Mouse (Mus musculus) ES-E14 (cell line): ENCODE measurements at regions not wholly inside any gene's neighbourhood (a gene's known extent, or its start where the extent isn't known, plus 50 kb on each side); places are given as distances from the start of the nearest gene placed in this dataset.
A peak's percentile ranks its signal among the peaks of the same experiment; 100 is the strongest.
"Not testable (repeated sequence)": the region's sequence is repeated elsewhere in the genome, so short reads cannot be mapped to it uniquely, and the experiment has no call there.

ENCODE experiments used
- DNase-seq: peaks from one replicate; pipeline ENCODE4 v3.0.0-alpha.2; 2013; ENCODE audit warnings: low read depth, low spot score
- H3K27ac ChIP-seq: 2 replicates; pipeline ENCODE4 v1.5.1; 2012; ENCODE audit warnings: low read depth, mild to moderate bottlenecking, low read length, moderate library complexity, mixed read lengths; ENCODE audit not compliant: poor library complexity, insufficient read depth, severe bottlenecking
- H3K36me3 ChIP-seq: 2 replicates; pipeline ENCODE4 v1.6.1; 2012; ENCODE audit warnings: mild to moderate bottlenecking, low read length, moderate library complexity, mixed read lengths; ENCODE audit not compliant: control insufficient read depth, poor library complexity, insufficient read depth, severe bottlenecking
- H3K4me1 ChIP-seq, 2 experiments: fragments of 150-350 bp in 1 of 2; sonication (generic) in 1 of 2; 2 replicates each; pipeline ENCODE4 v1.6.1; 2012; ENCODE audit warnings: low read length in 2 of 2, mild to moderate bottlenecking in 1 of 2, mixed read lengths in 1 of 2; ENCODE audit not compliant: control insufficient read depth in 2 of 2, insufficient read depth in 2 of 2, poor library complexity in 1 of 2
- H3K4me3 ChIP-seq, 2 experiments: fragments of 150-350 bp in 1 of 2; sonication (generic) in 1 of 2; 2 replicates each; pipeline ENCODE4 v1.5.1; 2012; ENCODE audit warnings: low read length in 2 of 2, low read depth in 1 of 2, mild to moderate bottlenecking in 1 of 2, mixed read lengths in 1 of 2; ENCODE audit not compliant: insufficient read depth in 1 of 2, poor library complexity in 1 of 2, severe bottlenecking in 1 of 2
- H3K9ac ChIP-seq: 2 replicates; pipeline ENCODE4 v1.6.1; 2012; ENCODE audit warnings: low read depth, mild to moderate bottlenecking, low read length, mixed read lengths; ENCODE audit not compliant: poor library complexity, insufficient read depth, severe bottlenecking
- H3K9me3 ChIP-seq: fragments of 150-350 bp; sonication (generic); 2 replicates; pipeline ENCODE4 v1.6.1; 2012; ENCODE audit warnings: low read depth, mild to moderate bottlenecking, low read length; ENCODE audit not compliant: control insufficient read depth, insufficient read depth
- in situ Hi-C, 2 experiments: fragments of 600-800 bp; cut with MboI; formaldehyde crosslinking; loops; one replicate each; pipeline ENCODE4 v1.15.1; 2025; ENCODE audit warnings: low sequenced_read_pairs in 2 of 2, inconsistent platforms in 1 of 2; ENCODE audit not compliant: unreplicated experiment in 2 of 2

GRCm38 (mm10) chr7:3073206-3073605 is 95.8 kb downstream of the AU018091 start:
- H3K9me3 ChIP-seq, H3K9ac ChIP-seq, H3K36me3 ChIP-seq, H3K4me1 ChIP-seq, H3K4me3 ChIP-seq, H3K27ac ChIP-seq, in situ Hi-C loops: not testable (repeated sequence)
- DNase-seq, result peak; percentile 13
